Mouse (Mus musculus) c-Kit-positive CD71-positive TER-119-negative erythroid progenitor cells, embryonic 14.5 days (primary cell): ENCODE data around the gene Myh3.
"Not testable (repeated sequence)": the region's sequence is repeated elsewhere in the genome, so short reads cannot be mapped to it uniquely, and the experiment has no call there.

ENCODE experiments used
- DNase-seq: peaks from one replicate; pipeline ENCODE4 v3.0.0-alpha.2; 2013; ENCODE audit warnings: low read depth

Myh3 gene

DNA sequence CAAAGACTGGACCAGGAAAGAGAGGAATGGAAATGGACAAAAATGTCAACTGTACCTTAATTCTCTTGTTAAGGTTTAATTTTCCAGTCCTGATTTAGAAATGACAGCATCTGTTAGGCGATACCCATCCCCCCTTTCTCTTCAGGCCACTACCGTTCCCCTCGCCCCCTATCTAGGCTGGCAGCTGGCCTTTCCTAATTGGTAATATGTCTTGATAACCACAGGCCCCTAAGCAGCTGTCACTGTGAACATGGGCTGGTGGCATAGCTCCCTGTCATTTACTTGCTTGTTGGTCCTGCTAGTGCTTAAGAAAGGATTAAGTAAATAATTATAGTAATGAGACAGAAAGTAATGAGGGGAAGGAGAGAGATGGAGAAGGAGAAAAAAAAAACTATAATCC lies 665 bp upstream of the Myh3 start:
- no peak for DNase-seq

DNA sequence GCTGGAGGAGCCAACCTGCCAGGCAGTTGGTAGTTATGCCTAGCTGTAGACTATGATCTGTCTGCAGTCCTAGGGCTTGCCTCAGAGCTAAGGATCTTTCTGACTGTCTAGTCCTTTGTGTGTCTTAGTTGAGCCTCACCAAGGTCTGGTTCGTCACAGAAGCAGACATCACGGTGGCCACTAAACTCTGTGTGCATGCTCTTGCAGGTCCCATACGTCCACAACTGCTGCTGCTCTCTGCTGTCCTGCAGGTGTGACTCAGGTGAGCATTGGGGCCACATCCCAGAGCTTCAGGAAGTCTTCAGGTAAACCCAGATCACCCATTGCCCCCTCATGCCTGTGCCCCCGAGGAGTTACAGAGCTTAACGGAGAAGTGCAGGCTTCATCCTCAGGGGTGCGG lies 788 bp downstream of the Myh3 start:
- no peak for DNase-seq

DNA sequence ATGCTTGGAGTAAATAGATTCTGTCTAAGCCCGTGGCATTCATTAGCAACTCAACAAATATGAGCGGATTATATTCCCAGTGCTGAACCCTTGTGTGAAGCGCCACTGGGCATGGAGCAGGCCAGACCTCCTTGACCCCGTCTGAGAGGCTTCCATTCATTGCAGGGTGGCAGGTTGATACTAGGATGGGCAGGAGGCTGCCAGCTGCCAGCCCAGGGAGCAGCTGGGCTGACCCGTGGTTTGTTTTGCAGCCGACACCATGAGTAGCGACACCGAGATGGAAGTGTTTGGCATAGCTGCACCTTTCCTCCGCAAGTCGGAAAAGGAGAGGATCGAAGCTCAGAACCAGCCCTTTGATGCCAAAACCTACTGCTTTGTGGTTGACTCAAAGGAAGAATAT lies 1.6 kb downstream of the Myh3 start:
- DNase-seq: no peak

DNA sequence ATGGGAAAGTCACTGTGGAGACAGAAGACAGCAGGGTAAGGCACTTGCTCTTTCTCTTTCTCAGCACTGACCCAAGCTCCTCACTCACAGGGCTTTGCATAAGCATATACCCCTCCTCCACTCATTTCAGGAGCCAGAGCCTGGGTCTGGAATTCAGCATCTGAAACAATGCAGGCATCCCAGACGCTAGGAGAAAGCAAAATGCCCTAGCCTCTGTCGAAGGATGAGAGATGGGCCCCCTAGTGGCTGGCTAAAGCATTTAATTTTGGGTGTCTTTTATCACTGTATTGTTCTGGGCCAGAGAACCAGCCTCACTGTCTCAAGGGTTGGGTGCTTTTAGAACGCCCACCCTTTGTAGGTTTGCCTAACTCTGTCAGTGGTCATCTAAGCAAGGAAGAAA lies 2.1 kb downstream of the Myh3 start:
- peak; percentile 29 for DNase-seq

DNA sequence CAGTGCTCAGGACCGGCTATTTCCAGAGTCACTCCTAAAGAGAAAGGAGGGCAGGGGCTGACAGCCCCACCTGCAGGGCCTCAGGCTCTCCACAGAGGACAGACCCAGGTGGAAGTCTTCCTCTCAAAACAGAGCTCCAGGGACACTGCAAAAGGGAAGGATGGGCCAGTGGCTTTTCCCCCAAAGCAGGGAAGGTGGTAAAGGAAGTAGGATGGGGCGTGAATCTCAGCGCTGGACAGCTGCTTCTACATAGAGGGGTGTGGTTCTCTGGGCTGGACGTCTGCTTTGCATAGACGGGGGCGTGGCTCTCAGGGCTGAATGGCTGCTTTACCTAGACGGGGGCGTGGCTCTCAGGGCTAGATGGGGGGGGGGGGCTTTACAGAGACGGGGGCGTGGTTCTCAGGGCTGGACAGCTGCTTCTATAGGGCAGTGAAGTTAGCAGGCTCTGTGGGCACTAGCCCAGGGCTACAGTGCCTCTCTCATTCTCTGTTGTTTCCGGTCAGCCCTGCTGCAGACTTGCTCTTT lies 3.1 kb downstream of the Myh3 start:
- no peak for DNase-seq

DNA sequence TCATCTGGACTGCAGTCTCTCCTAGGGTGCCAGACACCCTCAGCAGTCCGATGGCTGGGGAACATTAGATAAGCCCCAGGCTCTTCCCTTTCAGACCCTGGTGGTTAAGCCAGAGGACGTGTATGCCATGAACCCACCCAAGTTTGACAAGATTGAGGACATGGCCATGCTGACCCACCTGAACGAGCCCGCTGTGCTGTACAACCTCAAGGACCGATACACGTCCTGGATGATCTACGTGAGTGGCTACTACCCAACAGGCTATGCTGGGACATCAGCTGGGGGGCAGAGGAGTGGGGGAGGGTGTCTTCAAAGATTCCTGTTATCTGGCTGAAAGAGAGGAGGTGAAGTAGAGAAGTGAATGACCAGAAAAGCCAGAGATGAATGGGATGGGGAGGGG lies 4.1 kb downstream of the Myh3 start:
- DNase-seq: no peak

DNA sequence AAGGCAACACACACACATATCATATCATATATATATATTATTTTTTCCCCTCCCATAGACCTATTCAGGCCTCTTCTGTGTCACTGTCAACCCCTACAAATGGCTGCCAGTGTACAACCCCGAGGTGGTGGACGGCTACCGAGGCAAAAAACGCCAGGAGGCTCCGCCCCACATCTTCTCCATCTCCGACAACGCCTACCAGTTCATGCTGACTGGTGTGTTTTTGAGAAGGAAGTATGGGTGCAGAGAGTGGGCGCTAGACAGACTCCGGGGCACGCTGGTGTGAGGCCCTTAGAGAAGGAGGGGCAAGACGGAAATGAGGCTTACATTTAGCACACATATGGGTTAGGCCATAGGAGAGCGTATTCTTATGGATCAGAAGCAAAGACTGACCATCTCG lies 4.7 kb downstream of the Myh3 start:
- DNase-seq: no peak

DNA sequence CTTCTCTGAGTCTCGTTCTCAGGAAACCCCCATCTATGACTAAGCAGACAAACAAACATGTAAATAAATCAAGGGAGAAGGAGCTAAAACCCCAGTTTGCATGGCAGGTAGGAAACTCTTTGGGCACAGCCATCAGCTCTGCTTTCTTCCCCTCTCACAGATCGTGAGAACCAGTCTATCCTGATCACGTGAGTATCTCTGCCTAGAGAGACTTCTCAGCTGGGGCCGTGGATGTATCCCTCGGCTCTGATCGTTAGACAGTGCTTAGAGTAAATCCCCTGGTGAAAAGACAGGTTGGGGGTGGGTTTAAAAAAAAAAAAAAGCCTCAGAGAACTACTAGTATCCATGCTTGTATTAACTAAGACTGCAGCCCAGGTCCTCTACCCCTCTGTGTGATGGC lies 5.1 kb downstream of the Myh3 start:
- no peak for DNase-seq

DNA sequence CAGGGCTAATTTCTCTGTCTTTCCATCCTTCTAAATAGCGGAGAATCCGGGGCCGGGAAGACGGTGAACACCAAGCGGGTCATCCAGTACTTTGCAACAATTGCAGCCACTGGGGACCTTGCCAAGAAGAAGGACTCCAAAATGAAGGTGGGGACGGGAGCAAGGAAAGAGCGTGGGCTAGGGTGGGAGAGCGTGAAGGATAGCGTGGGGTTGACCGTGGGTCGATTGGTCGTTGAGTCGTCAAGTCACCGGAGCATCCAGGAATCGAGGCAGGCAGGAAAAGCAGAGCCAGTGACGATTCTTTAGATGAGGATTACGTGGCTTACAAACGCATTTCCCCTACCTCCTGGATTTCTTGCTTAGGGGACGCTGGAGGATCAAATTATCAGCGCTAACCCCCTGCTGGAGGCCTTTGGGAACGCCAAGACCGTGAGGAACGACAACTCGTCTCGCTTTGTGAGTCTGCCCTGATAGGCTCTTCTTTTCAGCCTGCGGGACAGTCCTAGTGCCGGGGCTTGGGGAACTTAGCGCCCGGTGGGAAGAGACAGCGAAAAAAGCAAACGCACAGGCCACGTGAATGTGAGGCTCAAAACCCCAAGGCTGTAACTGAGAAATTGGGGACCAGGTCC lies 5.7 kb downstream of the Myh3 start:
- DNase-seq: no peak

DNA sequence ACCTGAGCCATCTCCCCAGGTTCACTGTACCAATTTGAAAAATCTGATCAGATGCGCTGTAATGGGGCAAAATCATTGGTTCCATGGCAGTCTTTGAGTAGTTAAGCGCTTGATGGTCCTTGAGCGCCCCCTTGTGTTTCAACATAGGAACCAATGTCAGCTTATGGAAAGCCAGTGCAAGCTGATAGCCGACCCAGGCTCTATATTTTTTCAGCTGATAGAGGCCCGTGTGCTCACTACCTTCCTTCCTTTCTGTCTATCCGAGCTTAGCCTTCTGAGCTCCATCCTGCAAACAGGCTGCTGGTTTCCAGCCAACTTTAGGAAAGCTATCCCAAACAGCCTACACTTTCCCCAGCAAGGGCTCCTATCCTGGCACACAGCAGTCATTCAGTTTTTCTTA lies 7.4 kb downstream of the Myh3 start:
- DNase-seq: peak; percentile 66

DNA sequence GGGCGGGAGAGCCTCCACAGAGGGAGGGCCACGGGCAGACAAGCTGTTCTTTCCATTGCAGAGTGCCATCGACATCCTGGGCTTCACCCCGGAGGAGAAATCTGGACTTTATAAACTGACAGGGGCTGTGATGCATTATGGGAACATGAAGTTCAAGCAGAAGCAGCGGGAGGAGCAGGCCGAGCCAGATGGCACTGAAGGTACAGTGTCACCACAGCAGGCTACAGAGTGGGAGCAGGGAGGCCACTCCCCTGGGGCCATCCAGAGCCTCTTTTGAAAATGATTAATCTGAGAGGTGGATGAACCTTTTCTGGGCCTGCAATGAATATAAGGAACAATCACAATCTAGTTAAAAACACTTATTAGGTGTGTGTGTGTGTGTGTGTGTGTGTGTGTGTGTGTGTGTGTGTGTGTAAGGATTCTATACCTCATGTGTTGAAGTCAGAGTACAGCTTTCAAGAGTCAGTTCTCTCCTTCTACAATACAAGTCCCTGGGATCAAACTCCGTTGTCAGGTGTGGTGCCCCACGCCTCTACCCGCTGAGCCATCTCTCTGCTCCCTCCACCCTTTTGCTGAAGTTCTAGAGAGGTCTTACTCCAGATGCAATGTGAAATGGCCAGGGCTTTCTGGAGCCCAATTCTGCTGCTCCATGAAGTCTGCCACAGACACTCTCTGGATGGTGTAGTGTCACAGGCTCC lies 8.5 kb downstream of the Myh3 start:
- no peak for DNase-seq

DNA sequence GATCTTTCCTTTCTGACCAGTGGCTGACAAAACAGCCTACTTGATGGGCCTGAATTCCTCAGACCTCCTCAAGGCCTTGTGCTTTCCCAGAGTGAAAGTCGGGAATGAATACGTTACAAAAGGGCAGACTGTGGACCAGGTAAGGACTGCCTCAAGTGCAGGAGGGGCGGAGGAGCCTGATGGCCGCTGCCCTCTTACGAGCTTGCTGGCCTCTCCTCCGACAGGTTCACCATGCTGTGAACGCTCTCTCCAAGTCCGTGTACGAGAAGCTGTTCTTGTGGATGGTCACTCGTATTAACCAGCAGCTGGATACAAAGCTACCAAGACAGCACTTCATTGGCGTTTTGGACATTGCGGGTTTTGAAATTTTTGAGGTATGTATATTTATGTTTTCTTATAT lies 9.1 kb downstream of the Myh3 start:
- no peak for DNase-seq

DNA sequence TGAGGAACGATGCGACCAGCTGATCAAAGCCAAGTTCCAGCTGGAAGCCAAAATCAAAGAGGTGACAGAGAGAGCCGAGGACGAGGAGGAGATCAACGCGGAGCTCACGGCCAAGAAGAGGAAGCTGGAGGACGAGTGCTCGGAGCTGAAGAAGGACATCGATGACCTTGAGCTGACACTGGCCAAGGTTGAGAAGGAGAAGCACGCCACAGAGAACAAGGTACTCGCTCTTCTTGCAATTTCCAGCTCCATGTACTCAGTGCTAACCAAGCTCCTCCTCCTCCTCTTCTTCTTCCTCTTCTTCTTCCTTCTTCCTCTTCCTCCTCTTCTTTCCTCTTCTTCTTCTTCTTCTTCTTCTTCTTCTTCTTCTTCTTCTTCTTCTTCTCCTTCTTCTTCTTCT lies 14.3 kb downstream of the Myh3 start:
- DNase-seq: not testable (repeated sequence)

DNA sequence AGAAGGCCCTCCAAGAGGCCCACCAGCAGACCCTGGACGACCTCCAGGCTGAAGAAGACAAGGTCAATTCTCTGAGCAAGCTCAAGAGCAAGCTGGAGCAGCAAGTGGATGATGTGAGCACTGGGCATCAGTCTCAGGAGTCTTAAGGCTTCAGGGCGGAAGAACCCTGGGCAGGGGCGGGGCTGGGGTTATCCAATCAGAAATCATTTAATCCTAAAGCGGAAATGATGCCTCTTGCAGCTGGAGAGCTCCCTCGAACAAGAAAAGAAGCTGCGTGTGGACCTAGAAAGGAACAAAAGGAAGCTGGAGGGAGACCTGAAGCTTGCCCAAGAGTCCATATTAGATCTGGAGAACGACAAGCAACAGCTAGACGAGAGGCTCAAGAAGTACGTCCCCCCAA lies 15.1 kb downstream of the Myh3 start:
- DNase-seq: no peak

DNA sequence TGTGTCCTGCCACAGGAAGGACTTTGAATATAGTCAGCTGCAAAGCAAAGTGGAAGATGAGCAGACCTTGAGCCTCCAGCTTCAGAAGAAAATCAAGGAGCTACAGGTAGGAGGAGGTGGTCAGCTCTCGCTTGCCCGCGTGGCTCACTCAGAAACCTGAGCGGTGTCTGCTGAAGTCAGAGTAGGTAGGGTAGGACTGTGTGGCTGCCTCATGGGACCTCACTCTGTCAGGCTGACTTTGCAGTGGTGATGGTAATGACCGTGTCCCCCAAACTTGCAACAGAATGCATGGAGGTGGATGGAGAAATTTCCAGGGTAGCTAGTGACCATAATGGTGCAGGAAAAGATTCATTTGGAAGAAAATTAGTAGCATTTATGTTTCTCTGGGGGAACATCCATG lies 15.6 kb downstream of the Myh3 start:
- DNase-seq: no peak

DNA sequence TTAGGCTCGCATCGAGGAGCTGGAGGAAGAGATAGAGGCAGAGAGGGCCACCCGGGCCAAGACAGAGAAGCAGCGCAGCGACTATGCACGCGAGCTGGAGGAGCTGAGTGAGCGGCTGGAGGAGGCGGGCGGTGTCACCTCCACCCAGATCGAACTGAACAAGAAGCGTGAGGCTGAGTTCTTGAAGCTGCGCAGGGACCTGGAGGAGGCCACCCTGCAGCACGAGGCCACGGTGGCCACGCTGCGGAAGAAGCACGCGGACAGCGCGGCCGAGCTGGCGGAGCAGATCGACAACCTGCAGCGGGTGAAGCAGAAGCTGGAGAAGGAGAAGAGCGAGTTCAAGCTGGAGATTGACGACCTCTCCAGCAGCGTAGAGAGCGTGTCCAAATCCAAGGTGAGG lies 16.4 kb downstream of the Myh3 start:
- DNase-seq: no peak

DNA sequence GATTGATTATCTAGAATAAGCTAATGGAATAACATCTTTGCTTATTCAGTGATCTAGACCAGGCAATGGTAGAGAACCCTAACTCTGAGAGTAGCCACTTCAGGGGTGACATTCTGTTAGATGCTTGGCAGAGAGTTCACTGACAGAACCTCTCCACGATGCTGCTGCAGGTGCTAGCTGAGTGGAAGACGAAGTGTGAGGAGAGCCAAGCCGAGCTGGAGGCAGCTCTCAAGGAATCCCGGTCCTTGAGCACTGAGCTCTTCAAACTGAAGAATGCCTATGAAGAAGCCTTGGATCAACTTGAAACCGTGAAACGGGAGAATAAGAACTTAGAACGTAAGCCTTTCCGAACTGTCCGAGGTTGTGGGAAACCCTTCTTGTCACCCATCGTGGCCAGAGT lies 19.6 kb downstream of the Myh3 start:
- DNase-seq: no peak

DNA sequence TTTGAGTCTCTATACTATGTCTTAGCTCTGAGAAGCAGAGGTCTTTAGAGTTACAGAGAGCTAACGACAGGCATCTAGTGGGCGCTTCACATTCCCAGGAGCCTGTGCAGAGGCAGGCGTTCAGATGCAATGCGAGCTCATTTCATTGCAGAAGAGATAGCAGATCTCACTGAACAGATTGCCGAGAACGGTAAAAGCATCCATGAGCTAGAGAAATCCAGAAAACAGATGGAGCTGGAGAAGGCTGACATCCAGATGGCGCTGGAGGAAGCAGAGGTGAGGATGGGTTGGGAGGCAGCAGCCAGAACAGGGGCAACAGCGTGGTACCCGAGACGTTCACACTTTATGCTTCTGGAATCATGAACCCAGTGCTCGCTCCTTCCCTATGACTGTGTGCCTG lies 20.3 kb downstream of the Myh3 start:
- no peak for DNase-seq

DNA sequence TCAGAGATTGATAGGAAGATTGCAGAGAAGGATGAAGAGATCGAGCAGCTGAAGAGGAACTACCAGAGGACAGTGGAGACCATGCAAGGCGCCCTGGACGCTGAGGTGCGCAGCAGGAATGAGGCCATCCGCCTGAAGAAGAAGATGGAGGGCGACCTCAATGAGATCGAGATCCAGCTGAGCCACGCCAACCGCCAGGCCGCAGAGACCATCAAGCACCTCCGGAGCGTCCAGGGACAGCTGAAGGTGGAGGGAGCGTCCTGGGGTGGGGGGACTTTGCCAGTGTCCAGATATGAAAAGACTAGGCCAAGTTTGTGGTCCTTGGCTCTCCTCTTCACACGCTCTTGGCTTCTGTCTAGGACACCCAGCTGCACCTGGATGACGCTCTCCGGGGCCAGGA lies 21.1 kb downstream of the Myh3 start:
- no peak for DNase-seq

DNA sequence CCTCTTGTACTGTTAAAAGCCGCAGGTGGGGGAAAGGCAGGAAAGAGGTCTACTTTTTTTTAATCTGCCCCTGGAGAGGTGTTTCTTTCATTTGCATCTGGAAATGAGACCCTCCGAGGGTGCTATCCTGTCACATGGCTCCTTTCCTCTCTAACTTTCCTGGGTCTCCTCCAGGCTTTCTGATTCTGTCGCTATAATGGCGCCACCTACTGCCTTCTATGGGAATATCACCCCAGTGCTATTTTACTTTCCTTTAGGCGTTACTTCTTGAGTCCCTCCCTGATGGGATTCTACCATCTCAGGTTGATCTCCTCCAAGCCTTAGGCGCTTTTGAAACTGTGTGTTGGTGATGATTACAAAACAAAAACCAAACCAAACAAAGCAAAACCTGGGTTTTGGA lies 22.1 kb downstream of the Myh3 start:
- no peak for DNase-seq

DNA sequence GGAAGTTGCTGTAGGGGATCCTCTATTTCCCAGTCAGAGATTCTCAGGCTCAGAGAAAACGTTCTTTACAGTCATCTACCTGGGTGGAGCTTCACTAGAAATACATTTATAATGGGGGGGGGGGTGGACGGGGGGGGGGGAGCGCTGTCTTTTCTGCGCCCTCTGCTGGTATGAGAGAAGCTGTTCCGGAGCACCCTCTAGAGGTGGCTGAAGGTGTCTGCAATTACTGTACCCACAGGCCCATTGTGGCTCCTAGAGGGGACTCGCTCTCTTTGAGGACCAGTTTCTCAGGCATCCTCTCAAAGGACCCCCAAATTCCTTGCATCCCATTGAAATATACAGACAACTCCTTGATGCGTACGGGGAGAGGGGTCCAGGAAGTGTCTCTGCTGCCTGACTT lies 23.6 kb downstream of the Myh3 start:
- DNase-seq: no peak

DNA sequence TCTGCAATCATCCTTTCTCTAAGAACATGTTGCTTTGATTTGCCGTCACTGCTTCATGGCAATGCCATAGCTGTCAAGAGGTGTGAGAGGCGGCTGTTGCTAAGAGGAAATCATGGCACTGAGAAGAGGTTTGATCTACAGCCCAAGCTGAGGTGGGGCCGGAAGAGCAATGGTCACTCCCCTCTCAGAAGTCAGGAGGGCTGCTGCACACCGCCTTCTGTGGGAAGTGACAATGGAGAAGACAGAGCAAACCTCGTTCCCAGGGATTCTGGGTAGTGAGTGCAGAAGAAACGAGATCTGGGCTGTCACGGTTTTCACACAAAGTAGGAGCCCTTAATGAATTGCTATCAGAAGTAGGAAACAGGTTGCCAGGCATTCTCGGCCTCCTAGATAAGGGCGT lies 25.2 kb downstream of the Myh3 start:
- DNase-seq: no peak

DNA sequence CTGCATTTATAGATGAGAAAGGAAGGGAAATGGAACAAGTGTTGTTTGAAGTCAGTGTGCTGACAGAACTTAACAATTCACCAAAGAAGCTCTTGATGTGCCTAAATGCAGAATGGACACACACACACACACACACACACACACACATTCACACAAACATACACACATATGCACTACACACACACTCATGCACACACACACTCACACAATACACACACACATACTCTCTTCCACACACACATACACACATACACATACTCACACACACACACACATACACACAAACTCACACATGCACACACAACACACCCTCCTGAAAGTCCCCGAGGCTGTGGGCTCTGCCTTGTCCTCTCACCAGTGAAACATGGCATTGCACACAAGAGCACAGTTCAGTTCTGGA lies 26.1 kb downstream of the Myh3 start:
- DNase-seq: no peak

DNA sequence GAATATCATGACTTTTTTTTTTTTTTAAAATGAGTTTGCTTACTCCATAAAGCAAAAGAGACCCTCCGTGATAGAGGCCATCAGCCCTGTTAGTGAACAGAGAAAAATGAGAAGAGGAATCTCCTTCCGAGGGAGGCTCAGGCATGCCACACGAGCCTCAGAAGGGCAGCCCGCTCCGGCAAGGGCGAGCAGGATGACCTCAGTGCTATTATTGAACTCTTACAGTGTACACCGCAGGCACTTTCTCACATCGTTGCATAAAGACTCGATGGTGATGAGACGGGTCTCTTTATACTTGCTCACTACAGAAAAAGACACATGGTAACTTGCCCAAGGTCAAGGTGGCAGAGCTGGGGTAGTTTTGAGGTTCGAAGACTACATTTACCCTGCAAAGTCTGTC lies 26.6 kb downstream of the Myh3 start:
- DNase-seq: no peak
